Mouse (Mus musculus): ENCODE results near the gene Flnb. TPM values are rescaled to one million over a fixed set of nuclear protein-coding genes. Genes with fewer than 3 reads are reported as not detected.

Flnb gene
- polyA plus RNA-seq, 1 experiment from 2014 or later = 35.0 TPM

DNA sequence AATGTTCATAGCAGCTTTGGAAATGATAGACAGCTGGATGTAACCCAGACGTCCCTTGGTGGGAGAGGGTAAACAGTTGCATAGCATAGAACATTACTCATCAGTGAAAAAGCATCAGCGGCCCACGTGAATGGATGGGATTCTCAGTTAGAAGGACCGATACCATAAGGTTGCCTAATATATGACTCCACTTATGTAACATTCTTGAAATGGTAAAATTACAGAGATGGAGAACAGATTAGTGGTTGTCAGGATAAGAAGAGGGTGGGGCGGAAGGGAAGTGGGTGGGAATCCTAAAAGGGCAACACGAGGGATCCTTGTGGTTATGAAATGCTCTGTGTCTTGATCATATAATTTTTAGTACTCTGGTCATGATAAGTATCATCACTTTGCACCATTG is 62.6 kb downstream of the Flnb start:
- H3K4me1 ChIP-seq (ENCODE audit: control insufficient read depth, insufficient read depth, low read length) = no peaks in the 10 kb centered on the region
- peaks cover 18% of the 10 kb centered on the region for H3K36me3 ChIP-seq (ENCODE audit: control insufficient read depth, insufficient read depth, low read length)
- H3K9ac ChIP-seq (ENCODE audit: low read length) = no peak overlapping the region
- no peak overlapping the region for H3K4me3 ChIP-seq (ENCODE audit: low read depth, low read length)
- no peaks in the 10 kb centered on the region for H3K27me3 ChIP-seq (ENCODE audit: control insufficient read depth, insufficient read depth, low read length)
- H3K4me2 ChIP-seq (ENCODE audit: low read depth, severe bottlenecking) = no peak overlapping the region
- ATAC-seq (ENCODE audit: insufficient number of reproducible peaks, low FRiP score, low TSS enrichment, low read depth) (no peak), DNase-seq (ENCODE audit: low spot score) (no peak)
- WGBS = 92% methylated on average over 6 of the region's 6 CpGs
- H3K27ac ChIP-seq (replicated peaks; ENCODE audit: low read depth, low read length) = no peak overlapping the region
- no peaks in the 10 kb centered on the region for H3K9me3 ChIP-seq (ENCODE audit: control insufficient read depth, low read length)

DNA sequence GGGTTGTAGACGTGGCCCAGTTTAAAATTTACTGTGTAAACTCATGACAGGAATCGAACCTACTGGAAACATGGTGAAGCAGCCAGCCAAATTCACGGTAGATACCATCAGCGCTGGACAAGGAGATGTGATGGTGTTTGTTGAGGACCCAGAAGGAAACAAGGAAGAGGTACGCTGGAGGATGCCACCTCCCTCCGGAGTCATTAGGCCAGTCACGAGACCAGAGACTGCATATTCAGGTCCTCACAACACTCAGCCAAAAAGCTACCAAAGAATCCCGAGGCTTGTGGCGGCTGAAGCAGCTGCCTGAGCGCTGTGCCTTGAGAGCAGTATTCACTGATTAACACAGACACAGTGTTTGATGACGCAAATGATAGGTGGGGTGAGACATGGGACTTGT is 63.8 kb downstream of the Flnb start:
- Histone ChIP-seq H3K4me3 (ENCODE audit: low read depth, low read length) (no peak overlapping the region), H3K36me3 (ENCODE audit: control insufficient read depth, insufficient read depth, low read length) (peaks cover 23% of the 10 kb centered on the region), H3K4me1 (ENCODE audit: control insufficient read depth, insufficient read depth, low read length) (no peaks in the 10 kb centered on the region), H3K27ac (replicated peaks; ENCODE audit: low read depth, low read length) (no peak overlapping the region), H3K9ac (ENCODE audit: low read length) (no peak overlapping the region), H3K27me3 (ENCODE audit: control insufficient read depth, insufficient read depth, low read length) (no peaks in the 10 kb centered on the region), H3K9me3 (ENCODE audit: control insufficient read depth, low read length) (no peaks in the 10 kb centered on the region), H3K4me2 (ENCODE audit: low read depth, severe bottlenecking) (no peak overlapping the region)
- 93% methylated on average over 11 of the region's 11 CpGs for WGBS
- ATAC-seq (ENCODE audit: insufficient number of reproducible peaks, low FRiP score, low TSS enrichment, low read depth) (no peak), DNase-seq (ENCODE audit: low spot score) (no peak)

DNA sequence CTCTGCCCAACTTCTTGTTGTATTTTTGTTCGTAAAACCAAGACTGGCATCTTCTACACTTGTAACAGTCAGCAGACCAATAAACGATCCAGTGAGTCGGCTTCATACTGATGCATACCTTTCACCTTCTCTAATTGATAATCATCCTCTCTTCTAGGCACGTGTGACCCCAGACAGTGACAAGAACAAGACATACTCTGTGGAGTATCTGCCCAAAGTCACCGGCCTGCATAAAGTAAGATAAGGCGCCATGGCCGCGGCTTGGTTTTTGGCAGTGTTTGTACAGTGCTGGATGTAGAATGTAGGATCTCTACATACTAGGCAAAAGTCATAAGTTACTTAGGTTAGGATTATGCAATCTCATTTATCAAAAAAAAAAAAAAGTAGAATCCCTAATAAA is 64.3 kb downstream of the Flnb start:
- no peaks in the 10 kb centered on the region for H3K27me3 ChIP-seq (ENCODE audit: control insufficient read depth, insufficient read depth, low read length)
- H3K4me1 ChIP-seq (ENCODE audit: control insufficient read depth, insufficient read depth, low read length) = no peaks in the 10 kb centered on the region
- H3K9ac ChIP-seq (ENCODE audit: low read length) = no peak overlapping the region
- no peak overlapping the region for H3K27ac ChIP-seq (replicated peaks; ENCODE audit: low read depth, low read length)
- H3K4me3 ChIP-seq (ENCODE audit: low read depth, low read length) = no peak overlapping the region
- H3K9me3 ChIP-seq (ENCODE audit: control insufficient read depth, low read length) = no peaks in the 10 kb centered on the region
- no peak for DNase-seq (ENCODE audit: low spot score)
- H3K36me3 ChIP-seq (ENCODE audit: control insufficient read depth, insufficient read depth, low read length) = peaks cover 23% of the 10 kb centered on the region
- ATAC-seq (ENCODE audit: insufficient number of reproducible peaks, low FRiP score, low TSS enrichment, low read depth) = no peak
- H3K4me2 ChIP-seq (ENCODE audit: low read depth, severe bottlenecking) = no peak overlapping the region
- 93% methylated on average over 8 of the region's 8 CpGs for WGBS

DNA sequence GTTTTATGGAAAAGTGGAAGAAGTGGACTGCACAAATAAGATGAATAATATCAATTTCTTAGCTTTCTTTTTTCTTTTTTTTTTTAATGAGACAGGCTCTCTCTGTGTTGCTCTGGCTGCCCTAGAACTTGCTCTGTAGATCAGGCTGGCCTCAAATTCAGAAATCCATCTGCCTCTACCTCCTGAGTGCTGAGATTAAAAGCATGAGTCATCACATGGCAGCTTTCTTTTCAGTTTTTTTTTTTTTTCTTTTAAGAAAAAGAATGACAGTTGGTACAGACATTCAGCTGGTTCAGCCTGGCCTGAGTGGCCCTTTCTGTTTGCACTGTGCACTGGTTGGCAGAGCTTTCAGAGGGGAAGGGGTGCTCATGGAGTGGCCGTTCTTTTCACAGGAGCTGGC is 66.4 kb downstream of the Flnb start:
- DNase-seq (ENCODE audit: low spot score) (no peak), ATAC-seq (ENCODE audit: insufficient number of reproducible peaks, low FRiP score, low TSS enrichment, low read depth) (no peak)
- Histone ChIP-seq H3K4me2 (ENCODE audit: low read depth, severe bottlenecking) (no peak overlapping the region), H3K36me3 (ENCODE audit: control insufficient read depth, insufficient read depth, low read length) (peaks cover 22% of the 10 kb centered on the region), H3K27ac (replicated peaks; ENCODE audit: low read depth, low read length) (no peak overlapping the region), H3K9ac (ENCODE audit: low read length) (no peak overlapping the region), H3K4me1 (ENCODE audit: control insufficient read depth, insufficient read depth, low read length) (peaks cover 6% of the 10 kb centered on the region; the same call in 1 of the 2 replicates), H3K9me3 (ENCODE audit: control insufficient read depth, low read length) (no peaks in the 10 kb centered on the region), H3K4me3 (ENCODE audit: low read depth, low read length) (no peak overlapping the region), H3K27me3 (ENCODE audit: control insufficient read depth, insufficient read depth, low read length) (no peaks in the 10 kb centered on the region)
- 96% methylated on average over 1 of the region's 1 CpGs for WGBS

DNA sequence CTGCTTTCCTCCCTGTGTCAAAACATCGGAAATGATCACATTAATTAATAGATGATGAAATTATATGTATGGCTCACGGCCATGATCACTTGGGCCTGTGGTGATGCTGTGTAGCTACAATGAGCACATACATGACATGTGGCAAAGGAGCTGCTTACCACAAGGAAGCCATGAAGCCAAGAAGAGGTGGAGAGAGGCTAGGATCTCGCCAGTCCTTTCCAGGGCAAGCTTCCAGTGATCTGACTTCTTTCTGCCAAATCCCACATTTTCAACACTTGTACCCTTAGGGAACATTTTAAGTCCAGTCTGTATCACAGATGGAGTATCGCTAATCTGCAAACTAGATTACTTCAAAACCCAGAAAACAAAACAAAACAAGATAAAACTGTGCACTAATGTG is 67.1 kb downstream of the Flnb start:
- Histone ChIP-seq H3K27ac (replicated peaks; ENCODE audit: low read depth, low read length) (no peak overlapping the region), H3K9me3 (ENCODE audit: control insufficient read depth, low read length) (no peaks in the 10 kb centered on the region), H3K4me3 (ENCODE audit: low read depth, low read length) (no peak overlapping the region), H3K9ac (ENCODE audit: low read length) (no peak overlapping the region), H3K36me3 (ENCODE audit: control insufficient read depth, insufficient read depth, low read length) (peaks cover 22% of the 10 kb centered on the region), H3K27me3 (ENCODE audit: control insufficient read depth, insufficient read depth, low read length) (no peaks in the 10 kb centered on the region), H3K4me1 (ENCODE audit: control insufficient read depth, insufficient read depth, low read length) (peaks cover 11% of the 10 kb centered on the region; the same call in 1 of the 2 replicates), H3K4me2 (ENCODE audit: low read depth, severe bottlenecking) (no peak overlapping the region)
- WGBS = 93% methylated on average over 4 of the region's 4 CpGs
- DNase-seq (ENCODE audit: low spot score) (no peak), ATAC-seq (ENCODE audit: insufficient number of reproducible peaks, low FRiP score, low TSS enrichment, low read depth) (no peak)

DNA sequence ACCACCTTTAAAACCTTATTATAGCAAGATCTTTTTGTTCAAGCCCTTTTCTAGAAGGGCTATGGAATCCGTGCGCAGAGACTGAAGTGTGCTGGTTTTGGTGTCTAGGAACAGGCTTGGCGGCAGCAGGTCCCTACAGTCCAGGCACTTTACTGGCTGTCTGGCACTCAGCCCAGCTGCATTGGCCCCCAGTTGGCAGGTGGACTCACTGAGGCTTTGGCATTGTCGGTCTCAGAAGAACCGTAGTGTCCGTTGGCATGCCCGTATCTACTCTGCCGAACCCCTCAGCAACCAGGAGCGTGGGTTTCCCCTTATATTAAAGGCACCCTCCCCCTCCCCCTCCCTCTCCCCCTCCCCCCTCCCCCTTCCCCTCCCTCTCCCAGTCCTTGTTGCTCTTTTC is 67.8 kb downstream of the Flnb start:
- Histone ChIP-seq H3K36me3 (ENCODE audit: control insufficient read depth, insufficient read depth, low read length) (peaks cover 22% of the 10 kb centered on the region), H3K27me3 (ENCODE audit: control insufficient read depth, insufficient read depth, low read length) (no peaks in the 10 kb centered on the region), H3K27ac (replicated peaks; ENCODE audit: low read depth, low read length) (no peak overlapping the region), H3K4me2 (ENCODE audit: low read depth, severe bottlenecking) (no peak overlapping the region), H3K9me3 (ENCODE audit: control insufficient read depth, low read length) (no peaks in the 10 kb centered on the region), H3K4me3 (ENCODE audit: low read depth, low read length) (no peak overlapping the region), H3K4me1 (ENCODE audit: control insufficient read depth, insufficient read depth, low read length) (peaks cover 11% of the 10 kb centered on the region; the same call in 1 of the 2 replicates), H3K9ac (ENCODE audit: low read length) (no peak overlapping the region)
- WGBS = 90% methylated on average over 9 of the region's 9 CpGs
- DNase-seq (ENCODE audit: low spot score) (no peak), ATAC-seq (ENCODE audit: insufficient number of reproducible peaks, low FRiP score, low TSS enrichment, low read depth) (no peak)

DNA sequence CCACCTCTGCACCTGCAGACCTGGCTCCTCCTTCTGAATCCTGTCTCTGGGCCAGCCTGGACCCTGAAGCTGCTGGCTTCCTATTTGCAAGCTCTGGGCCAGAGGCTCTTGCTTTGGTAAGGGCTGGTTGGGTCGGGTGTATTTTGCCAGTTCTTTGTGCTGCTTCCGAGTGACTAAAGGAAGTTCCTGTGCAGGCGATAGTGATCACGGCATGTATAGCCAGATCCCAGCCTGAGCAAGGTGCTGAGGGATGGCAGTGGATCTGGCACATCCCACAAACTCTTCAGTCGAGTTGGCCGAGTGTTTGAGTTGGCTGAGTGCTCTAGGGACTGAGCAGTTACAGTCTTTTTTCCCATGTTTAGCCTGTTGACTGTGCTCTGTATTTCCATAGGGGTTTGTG is 68.3 kb downstream of the Flnb start:
- no peaks in the 10 kb centered on the region for H3K27me3 ChIP-seq (ENCODE audit: control insufficient read depth, insufficient read depth, low read length)
- peaks cover 11% of the 10 kb centered on the region; the same call in 1 of the 2 replicates for H3K4me1 ChIP-seq (ENCODE audit: control insufficient read depth, insufficient read depth, low read length)
- no peak overlapping the region for H3K4me2 ChIP-seq (ENCODE audit: low read depth, severe bottlenecking)
- WGBS = 92% methylated on average over 6 of the region's 6 CpGs
- no peak overlapping the region for H3K9ac ChIP-seq (ENCODE audit: low read length)
- ATAC-seq (ENCODE audit: insufficient number of reproducible peaks, low FRiP score, low TSS enrichment, low read depth) (no peak), DNase-seq (ENCODE audit: low spot score) (no peak)
- H3K9me3 ChIP-seq (ENCODE audit: control insufficient read depth, low read length) = no peaks in the 10 kb centered on the region
- H3K4me3 ChIP-seq (ENCODE audit: low read depth, low read length) = no peak overlapping the region
- H3K27ac ChIP-seq (replicated peaks; ENCODE audit: low read depth, low read length) = no peak overlapping the region
- peaks cover 22% of the 10 kb centered on the region for H3K36me3 ChIP-seq (ENCODE audit: control insufficient read depth, insufficient read depth, low read length)

DNA sequence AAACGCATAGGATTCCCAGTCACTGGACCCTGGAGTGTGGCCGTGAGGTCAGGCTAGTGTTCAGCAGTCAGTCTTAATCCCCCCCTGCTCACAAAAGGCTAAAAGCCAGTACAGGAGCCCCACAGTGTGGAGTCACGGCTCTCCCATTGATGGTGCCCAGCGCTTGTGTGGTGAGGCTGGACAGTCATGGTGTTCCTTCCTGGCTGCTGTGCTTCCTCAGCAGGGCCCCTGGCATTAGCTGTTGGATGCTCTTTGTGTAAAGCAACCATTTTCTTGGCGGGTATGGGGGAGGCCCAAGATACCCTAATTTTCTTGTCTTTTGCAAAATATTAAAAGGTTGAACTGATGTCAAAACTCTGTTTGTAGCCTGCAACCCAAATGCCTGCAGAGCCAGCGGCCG is 69.4 kb downstream of the Flnb start:
- Histone ChIP-seq H3K27ac (replicated peaks; ENCODE audit: low read depth, low read length) (no peak overlapping the region), H3K4me2 (ENCODE audit: low read depth, severe bottlenecking) (no peak overlapping the region), H3K9me3 (ENCODE audit: control insufficient read depth, low read length) (no peaks in the 10 kb centered on the region), H3K4me3 (ENCODE audit: low read depth, low read length) (no peak overlapping the region), H3K36me3 (ENCODE audit: control insufficient read depth, insufficient read depth, low read length) (peaks cover 21% of the 10 kb centered on the region), H3K4me1 (ENCODE audit: control insufficient read depth, insufficient read depth, low read length) (peaks cover 11% of the 10 kb centered on the region; the same call in 1 of the 2 replicates), H3K9ac (ENCODE audit: low read length) (no peak overlapping the region), H3K27me3 (ENCODE audit: control insufficient read depth, insufficient read depth, low read length) (no peaks in the 10 kb centered on the region)
- DNase-seq (ENCODE audit: low spot score) = no peak
- no peak for ATAC-seq (ENCODE audit: insufficient number of reproducible peaks, low FRiP score, low TSS enrichment, low read depth)
- 93% methylated on average over 7 of the region's 7 CpGs for WGBS

DNA sequence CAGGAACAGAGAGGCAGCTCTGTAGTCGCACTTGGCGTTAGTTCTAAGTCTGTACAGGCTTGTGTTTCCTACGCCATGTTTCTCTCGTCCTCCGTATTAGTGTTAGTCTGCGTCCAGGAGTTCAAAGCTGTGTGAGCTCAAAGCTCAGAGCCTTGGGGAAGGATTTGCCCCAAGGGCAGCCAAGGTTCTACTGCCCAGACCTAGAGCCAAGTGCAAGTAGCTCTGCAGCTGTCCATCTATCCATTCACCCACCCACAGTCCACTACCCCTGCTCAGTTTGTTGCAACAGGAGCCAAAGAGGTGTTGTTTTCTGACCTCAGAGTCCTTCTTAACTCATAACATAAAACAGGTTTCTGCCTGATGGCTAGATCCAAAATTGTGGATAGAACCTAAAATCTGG is 70.5 kb downstream of the Flnb start:
- no peak overlapping the region for H3K4me2 ChIP-seq (ENCODE audit: low read depth, severe bottlenecking)
- H3K36me3 ChIP-seq (ENCODE audit: control insufficient read depth, insufficient read depth, low read length) = peaks cover 23% of the 10 kb centered on the region
- H3K4me3 ChIP-seq (ENCODE audit: low read depth, low read length) = no peak overlapping the region
- ATAC-seq (ENCODE audit: insufficient number of reproducible peaks, low FRiP score, low TSS enrichment, low read depth) = no peak
- H3K27ac ChIP-seq (replicated peaks; ENCODE audit: low read depth, low read length) = peak overlapping the region; percentile 91
- H3K9ac ChIP-seq (ENCODE audit: low read length) = no peak overlapping the region
- no peak for DNase-seq (ENCODE audit: low spot score)
- no peaks in the 10 kb centered on the region for H3K9me3 ChIP-seq (ENCODE audit: control insufficient read depth, low read length)
- 91% methylated on average over 6 of the region's 6 CpGs for WGBS
- peaks cover 11% of the 10 kb centered on the region; the same call in 1 of the 2 replicates for H3K4me1 ChIP-seq (ENCODE audit: control insufficient read depth, insufficient read depth, low read length)
- no peaks in the 10 kb centered on the region for H3K27me3 ChIP-seq (ENCODE audit: control insufficient read depth, insufficient read depth, low read length)

All from limb, embryonic 11.5 days (tissue).